Mouse (Mus musculus): ENCODE results near the gene Trpt1.

The Trpt1 gene

GRCm38 (mm10) chr19:6996006-6996405 is at the start of gene Trpt1, which contains the start of gene Nudt22:
Trpt1 (plus strand) TSS chr19:6996131.
Nudt22 (minus strand) TSS chr19:6996117.
- DNase-seq: peak; percentile 91

- DNase-seq: no peak
Observed at GRCm38 (mm10) chr19:6947742-6948141, 48.2 kb upstream of the Trpt1 start.

- DNase-seq: peak; percentile 84
Observed at GRCm38 (mm10) chr19:6948186-6948585, 47.7 kb upstream of the Trpt1 start.

- DNase-seq: no peak
Observed at GRCm38 (mm10) chr19:6949532-6949931, 46.4 kb upstream of the Trpt1 start.

GRCm38 (mm10) chr19:6949951-6950350 is 46.0 kb upstream of the Trpt1 start:
- no peak for DNase-seq

- peak; percentile 82 for DNase-seq
Observed at GRCm38 (mm10) chr19:6950613-6951153, 45.2 kb upstream of the Trpt1 start.

GRCm38 (mm10) chr19:6951381-6951968 is 44.5 kb upstream of the Trpt1 start:
- DNase-seq: peak; percentile 95

GRCm38 (mm10) chr19:6951994-6952711 is 43.8 kb upstream of the Trpt1 start:
- DNase-seq: peak; percentile 85

- no peak for DNase-seq
Observed at GRCm38 (mm10) chr19:6952712-6953037, 43.3 kb upstream of the Trpt1 start.

- no peak for DNase-seq
Observed at GRCm38 (mm10) chr19:6954046-6954445, 41.9 kb upstream of the Trpt1 start.

- no peak for DNase-seq
Observed at GRCm38 (mm10) chr19:6955424-6955823, 40.5 kb upstream of the Trpt1 start.

- DNase-seq: no peak
Observed at GRCm38 (mm10) chr19:6956461-6956860, 39.5 kb upstream of the Trpt1 start.

GRCm38 (mm10) chr19:6968491-6969271 is 27.2 kb upstream of the Trpt1 start:
- no peak for DNase-seq

GRCm38 (mm10) chr19:6969291-6969664 is 26.7 kb upstream of the Trpt1 start:
- no peak for DNase-seq

- DNase-seq: no peak
Observed at GRCm38 (mm10) chr19:6969665-6970381, 26.1 kb upstream of the Trpt1 start.

GRCm38 (mm10) chr19:6970460-6971085 is 25.4 kb upstream of the Trpt1 start:
- no peak for DNase-seq

GRCm38 (mm10) chr19:6971644-6972043 is 24.3 kb upstream of the Trpt1 start:
- no peak for DNase-seq

- no peak for DNase-seq
Observed at GRCm38 (mm10) chr19:6972247-6972917, 23.5 kb upstream of the Trpt1 start.

GRCm38 (mm10) chr19:6973581-6974190 is 22.2 kb upstream of the Trpt1 start:
- DNase-seq: no peak

GRCm38 (mm10) chr19:6974211-6975205 is 21.4 kb upstream of the Trpt1 start, which contains the start of gene Ppp1r14b:
Ppp1r14b (plus strand) TSS chr19:6974968.
- peak; percentile 62 for DNase-seq

All from cerebellum, adult 9-10 months (tissue).